Mouse (Mus musculus): ENCODE data around the gene Pnp. TPM values are rescaled to one million over a fixed set of nuclear protein-coding genes. Genes with fewer than 3 reads are reported as not detected.
"Not testable (repeated sequence)": the region's sequence is repeated elsewhere in the genome, so short reads cannot be mapped to it uniquely, and the experiment has no call there.

Pnp gene
- polyA plus RNA-seq, 1 experiment from 2014 or later = 87.7 TPM

DNA sequence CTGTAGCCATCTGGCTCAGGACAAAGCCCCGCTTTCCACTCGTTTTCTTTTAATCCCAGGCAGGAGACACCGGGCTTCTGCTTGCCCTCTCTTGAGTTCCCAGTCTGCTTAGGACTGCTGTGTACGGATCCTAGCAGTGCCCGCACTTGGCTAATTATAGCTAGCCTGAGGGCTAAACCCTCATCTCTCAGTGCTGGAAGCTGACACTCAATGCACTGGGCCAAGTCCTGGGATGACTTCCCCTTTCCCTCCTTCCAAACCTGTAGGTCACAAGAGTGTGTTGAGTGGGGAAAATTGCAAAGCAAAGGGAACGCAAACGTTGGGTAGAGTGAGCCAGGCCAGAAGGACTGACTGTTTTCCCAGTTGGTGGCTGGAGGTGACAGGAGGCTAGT is 33.5 kb upstream of the Pnp start, which contains the start of gene Klhl33:
TSS of gene Klhl33 (minus strand) at position 134 of the 392 bp plus-strand sequence.
- H3K27me3 ChIP-seq (replicated peaks; ENCODE audit: control insufficient read depth, insufficient read depth, low read length) = peaks cover 12% of the 10 kb centered on the region
- 48% methylated on average over 7 of the region's 7 CpGs for WGBS
- DNase-seq (ENCODE audit: low spot score) (no peak), ATAC-seq (replicated peaks; ENCODE audit: low FRiP score) (no peak)
- H3K4me3 ChIP-seq (ENCODE audit: low read depth, low read length) = peak within 1 kb of the TSS; percentile 45
- H3K36me3 ChIP-seq (ENCODE audit: control insufficient read depth, insufficient read depth, low read length) = no peaks in the 10 kb centered on the region
- peak within 1 kb of the TSS; percentile 34; the same call in 1 of the 2 replicates for H3K9ac ChIP-seq (ENCODE audit: low read depth, low read length)
- H3K4me2 ChIP-seq = peak within 1 kb of the TSS; percentile 76
- H3K9me3 ChIP-seq (ENCODE audit: control insufficient read depth, low read length) = no peaks in the 10 kb centered on the region
- H3K27ac ChIP-seq (ENCODE audit: low read depth, low read length) = no peak within 1 kb of the TSS
- 0 out of 2 replicates have a peak, but pooled peaks cover 3% of the 10 kb centered on the region for H3K4me1 ChIP-seq (replicated peaks; ENCODE audit: control insufficient read depth, insufficient read depth, low read length)

DNA sequence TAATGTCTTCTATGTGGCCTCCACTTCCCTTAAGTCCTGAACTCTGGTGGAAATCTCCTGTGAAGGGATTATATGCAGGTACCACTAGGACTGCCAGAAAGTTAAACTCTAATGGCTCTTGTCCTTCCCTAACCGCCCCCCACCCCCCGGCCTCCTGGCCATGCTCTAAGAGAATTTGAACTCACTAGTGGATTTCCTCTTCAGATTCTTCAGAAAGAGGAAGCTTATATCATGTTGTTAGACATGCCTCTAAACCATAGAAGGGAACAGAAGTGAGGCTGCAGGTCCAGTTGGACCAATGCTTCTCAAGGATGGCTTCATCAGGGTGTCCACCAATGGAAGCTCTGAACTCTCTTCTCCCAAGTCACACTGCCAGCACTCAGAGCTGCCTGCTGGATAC is 32.9 kb upstream of the Pnp start:
- H3K36me3 ChIP-seq (ENCODE audit: control insufficient read depth, insufficient read depth, low read length); H3K9me3 ChIP-seq (ENCODE audit: control insufficient read depth, low read length); H3K4me2 ChIP-seq; H3K27ac ChIP-seq (ENCODE audit: low read depth, low read length); H3K4me3 ChIP-seq (ENCODE audit: low read depth, low read length); ATAC-seq (replicated peaks; ENCODE audit: low FRiP score); H3K4me1 ChIP-seq (replicated peaks; ENCODE audit: control insufficient read depth, insufficient read depth, low read length); H3K9ac ChIP-seq (ENCODE audit: low read depth, low read length); DNase-seq (ENCODE audit: low spot score): not testable (repeated sequence)
- peaks cover 12% of the 10 kb centered on the region for H3K27me3 ChIP-seq (replicated peaks; ENCODE audit: control insufficient read depth, insufficient read depth, low read length)
- 70% methylated on average over 2 of the region's 2 CpGs for whole genome bisulfite sequencing

DNA sequence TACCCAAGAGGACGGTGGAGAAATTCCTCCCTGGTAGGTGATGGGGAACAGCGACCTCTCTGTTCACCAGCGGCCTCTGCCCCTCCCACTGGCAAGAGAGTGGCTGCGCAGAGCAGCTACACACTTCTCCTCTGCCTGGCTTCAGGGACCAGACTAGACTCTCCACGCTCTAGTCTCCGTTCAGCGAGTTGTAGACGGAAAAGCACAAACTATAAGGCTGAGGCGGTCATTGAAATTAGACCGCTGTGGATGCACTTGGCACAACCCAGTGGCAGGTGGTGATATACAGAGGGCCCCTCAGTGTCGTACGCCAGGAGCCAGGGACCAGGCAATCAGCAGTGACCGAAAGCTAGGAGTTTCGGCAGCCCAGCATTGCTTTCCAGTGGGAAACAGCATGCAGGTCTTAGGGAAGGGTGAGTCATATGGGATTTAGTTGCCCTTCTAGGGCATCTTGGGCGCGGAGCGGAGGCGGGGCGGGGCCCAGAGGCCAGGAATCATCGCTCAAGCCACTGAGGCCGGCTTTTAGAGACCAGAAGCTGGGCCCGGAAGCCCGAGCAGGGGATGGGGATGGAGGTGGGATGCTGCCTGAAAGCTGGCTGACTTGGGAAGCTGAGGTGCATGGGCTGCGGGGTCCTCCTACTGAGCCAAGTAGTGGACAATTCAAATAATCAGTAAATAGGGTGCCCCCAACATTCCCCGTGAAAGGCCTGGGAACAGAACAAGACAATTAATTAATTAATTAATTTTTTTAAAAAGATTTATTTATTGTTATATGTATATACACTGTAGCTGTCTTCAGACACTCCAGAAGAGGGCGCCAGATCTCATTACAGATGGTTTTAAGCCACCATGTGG is 26.7 kb upstream of the Pnp start:
- 0 out of 2 replicates have a peak, but pooled peaks cover 2% of the 10 kb centered on the region for H3K4me1 ChIP-seq (replicated peaks; ENCODE audit: control insufficient read depth, insufficient read depth, low read length)
- ATAC-seq (replicated peaks; ENCODE audit: low FRiP score) = peak; percentile 84
- no peaks in the 10 kb centered on the region for H3K36me3 ChIP-seq (ENCODE audit: control insufficient read depth, insufficient read depth, low read length)

DNA sequence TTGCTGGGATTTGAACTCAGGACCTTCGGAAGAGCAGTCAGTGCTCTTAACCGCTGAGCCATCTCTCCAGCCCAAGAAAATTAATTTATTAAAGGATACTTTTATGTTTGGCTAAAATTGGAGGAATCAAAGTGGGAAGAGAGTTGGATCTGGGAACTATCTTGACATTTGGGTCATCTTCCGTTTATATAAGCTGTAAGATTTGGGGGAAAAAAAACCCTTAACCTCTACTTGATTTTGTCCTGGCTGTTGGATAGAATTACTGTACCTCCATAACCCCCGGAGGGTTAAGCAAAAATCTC is 26.1 kb upstream of the Pnp start:
- Histone ChIP-seq H3K4me2 (no peak overlapping the region), H3K9ac (ENCODE audit: low read depth, low read length) (no peak overlapping the region), H3K27me3 (replicated peaks; ENCODE audit: control insufficient read depth, insufficient read depth, low read length) (no peaks in the 10 kb centered on the region), H3K9me3 (ENCODE audit: control insufficient read depth, low read length) (no peaks in the 10 kb centered on the region), H3K27ac (ENCODE audit: low read depth, low read length) (no peak overlapping the region), H3K4me1 (replicated peaks; ENCODE audit: control insufficient read depth, insufficient read depth, low read length) (0 out of 2 replicates have a peak, but pooled peaks cover 2% of the 10 kb centered on the region), H3K4me3 (ENCODE audit: low read depth, low read length) (no peak overlapping the region), H3K36me3 (ENCODE audit: control insufficient read depth, insufficient read depth, low read length) (no peaks in the 10 kb centered on the region)
- no peak for DNase-seq (ENCODE audit: low spot score)
- ATAC-seq (replicated peaks; ENCODE audit: low FRiP score) = no peak
- 83% methylated on average over 4 of the region's 4 CpGs for WGBS

More for the DNA sequence above, 26.7 kb upstream of the Pnp start:
- no peak overlapping the region for H3K27ac ChIP-seq (ENCODE audit: low read depth, low read length)
- peak overlapping the region; percentile 53 for H3K9ac ChIP-seq (ENCODE audit: low read depth, low read length)
- no peaks in the 10 kb centered on the region for H3K9me3 ChIP-seq (ENCODE audit: control insufficient read depth, low read length)
- H3K4me3 ChIP-seq (ENCODE audit: low read depth, low read length) = peak overlapping the region; percentile 54
- 6% methylated on average over 26 of the region's 26 CpGs for WGBS
- H3K4me2 ChIP-seq = peak overlapping the region; percentile 91
- DNase-seq (ENCODE audit: low spot score) = peak; percentile 64
- H3K27me3 ChIP-seq (replicated peaks; ENCODE audit: control insufficient read depth, insufficient read depth, low read length) = no peaks in the 10 kb centered on the region

DNA sequence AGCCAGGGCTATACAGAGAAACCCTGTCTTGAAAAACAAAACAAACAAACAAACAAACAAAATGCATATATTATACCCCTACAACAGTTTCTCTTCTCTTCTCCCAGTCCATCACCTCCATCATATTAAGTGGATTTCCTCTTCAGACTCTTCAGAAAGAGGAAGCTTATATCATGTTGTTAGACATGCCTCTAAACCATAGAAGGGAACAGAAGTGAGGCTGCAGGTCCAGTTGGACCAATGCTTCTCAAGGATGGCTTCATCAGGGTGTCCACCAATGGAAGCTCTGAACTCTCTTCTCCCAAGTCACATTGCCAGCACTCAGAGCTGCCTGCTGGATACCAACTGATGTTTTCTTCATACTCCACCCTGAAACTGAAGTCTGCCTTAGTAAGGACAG is 25.6 kb upstream of the Pnp start:
- H3K27ac ChIP-seq (ENCODE audit: low read depth, low read length); DNase-seq (ENCODE audit: low spot score); ATAC-seq (replicated peaks; ENCODE audit: low FRiP score); H3K4me1 ChIP-seq (replicated peaks; ENCODE audit: control insufficient read depth, insufficient read depth, low read length); H3K36me3 ChIP-seq (ENCODE audit: control insufficient read depth, insufficient read depth, low read length); H3K27me3 ChIP-seq (replicated peaks; ENCODE audit: control insufficient read depth, insufficient read depth, low read length); H3K4me2 ChIP-seq; H3K4me3 ChIP-seq (ENCODE audit: low read depth, low read length); H3K9me3 ChIP-seq (ENCODE audit: control insufficient read depth, low read length); H3K9ac ChIP-seq (ENCODE audit: low read depth, low read length): not testable (repeated sequence)

DNA sequence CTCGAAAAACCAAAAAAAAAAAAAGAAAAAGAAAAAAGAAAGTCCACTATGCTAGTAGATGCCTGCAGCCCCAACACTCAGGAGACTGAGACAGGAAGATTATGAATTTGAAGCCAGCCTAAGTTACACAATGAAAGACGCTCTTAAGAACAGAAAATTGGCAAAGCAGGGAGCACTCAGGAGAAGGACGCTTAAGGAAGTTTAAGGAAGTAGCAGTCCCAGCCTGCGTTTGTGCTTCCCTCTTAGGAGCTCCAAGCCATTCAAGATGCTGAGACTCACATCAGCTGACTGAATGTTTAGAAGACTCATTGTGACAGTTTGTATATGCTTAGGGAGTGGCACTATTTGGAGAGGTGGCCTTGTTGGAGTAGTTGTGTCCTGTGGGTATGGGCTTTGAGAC is 22.8 kb upstream of the Pnp start:
- 62% methylated on average over 4 of the region's 4 CpGs for WGBS
- Histone ChIP-seq H3K4me1 (replicated peaks; ENCODE audit: control insufficient read depth, insufficient read depth, low read length) (0 out of 2 replicates have a peak, but pooled peaks cover 2% of the 10 kb centered on the region), H3K36me3 (ENCODE audit: control insufficient read depth, insufficient read depth, low read length) (no peaks in the 10 kb centered on the region), H3K4me2 (no peak overlapping the region), H3K4me3 (ENCODE audit: low read depth, low read length) (no peak overlapping the region), H3K9ac (ENCODE audit: low read depth, low read length) (no peak overlapping the region), H3K27ac (ENCODE audit: low read depth, low read length) (no peak overlapping the region), H3K9me3 (ENCODE audit: control insufficient read depth, low read length) (no peaks in the 10 kb centered on the region), H3K27me3 (replicated peaks; ENCODE audit: control insufficient read depth, insufficient read depth, low read length) (no peaks in the 10 kb centered on the region)
- DNase-seq (ENCODE audit: low spot score) = no peak
- no peak for ATAC-seq (replicated peaks; ENCODE audit: low FRiP score)

GRCm38 (mm10) chr14:50911356-50911755 is 19.5 kb upstream of the Pnp start:
- Histone ChIP-seq H3K36me3 (ENCODE audit: control insufficient read depth, insufficient read depth, low read length) (peaks cover 14% of the 10 kb centered on the region), H3K9me3 (ENCODE audit: control insufficient read depth, low read length) (no peaks in the 10 kb centered on the region), H3K9ac (ENCODE audit: low read depth, low read length) (no peak overlapping the region), H3K4me1 (replicated peaks; ENCODE audit: control insufficient read depth, insufficient read depth, low read length) (no peaks in the 10 kb centered on the region), H3K27me3 (replicated peaks; ENCODE audit: control insufficient read depth, insufficient read depth, low read length) (no peaks in the 10 kb centered on the region), H3K4me3 (ENCODE audit: low read depth, low read length) (no peak overlapping the region), H3K27ac (ENCODE audit: low read depth, low read length) (no peak overlapping the region), H3K4me2 (no peak overlapping the region)
- whole genome bisulfite sequencing = 62% methylated on average over 3 of the region's 3 CpGs
- DNase-seq (ENCODE audit: low spot score) = no peak
- no peak for ATAC-seq (replicated peaks; ENCODE audit: low FRiP score)

DNA sequence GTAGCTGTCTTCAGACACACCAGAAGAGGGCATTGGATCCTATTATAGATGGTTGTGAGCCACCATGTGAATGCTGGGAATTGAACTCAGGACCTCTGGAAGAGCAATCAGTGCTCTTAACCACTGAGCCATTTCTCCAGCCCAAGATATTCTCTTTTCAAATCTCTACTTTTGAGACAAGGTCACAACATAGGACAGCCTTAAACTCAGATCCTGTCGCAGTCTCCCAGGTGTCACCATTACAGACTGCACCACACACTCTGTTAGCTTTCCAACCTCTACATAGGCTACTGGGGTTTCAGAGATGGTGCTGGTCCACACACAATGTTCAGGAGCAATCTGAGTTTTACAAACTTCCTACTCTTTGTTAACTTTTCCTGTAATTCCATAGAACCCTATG is 7.4 kb upstream of the Pnp start:
- not testable (repeated sequence) for DNase-seq (ENCODE audit: low spot score); ATAC-seq (replicated peaks; ENCODE audit: low FRiP score); H3K9me3 ChIP-seq (ENCODE audit: control insufficient read depth, low read length); H3K27me3 ChIP-seq (replicated peaks; ENCODE audit: control insufficient read depth, insufficient read depth, low read length)
- Histone ChIP-seq H3K4me2 (peak overlapping the region; percentile 69), H3K4me3 (ENCODE audit: low read depth, low read length) (peak overlapping the region; percentile 79), H3K36me3 (ENCODE audit: control insufficient read depth, insufficient read depth, low read length) (peaks cover 25% of the 10 kb centered on the region), H3K4me1 (replicated peaks; ENCODE audit: control insufficient read depth, insufficient read depth, low read length) (peaks cover 13% of the 10 kb centered on the region), H3K9ac (ENCODE audit: low read depth, low read length) (peak overlapping the region; percentile 81), H3K27ac (ENCODE audit: low read depth, low read length) (peak overlapping the region; percentile 88; the same call in 1 of the 2 replicates)
- 70% methylated on average over 1 of the region's 1 CpGs for WGBS
